Mouse (Mus musculus) heart, adult 2 months (tissue): ENCODE measurements around the gene Efna2.

Experiments
- CTCF ChIP-seq: fragments of 200-600 bp; IDR thresholded peaks from 2 replicates; pipeline ENCODE4 v1.8.1; 2022; ENCODE audit warnings: antibody characterized with exemption, mild to moderate bottlenecking, moderate library complexity
- EP300 ChIP-seq: fragments of 200-500 bp; IDR thresholded peaks from 2 replicates; pipeline ENCODE4 v1.6.1; 2011; ENCODE audit warnings: low read depth, low read length, control low read depth; ENCODE audit not compliant: insufficient read depth
- POLR2A ChIP-seq: fragments of 200-500 bp; IDR thresholded peaks from 2 replicates; pipeline ENCODE4 v1.6.1; 2011; ENCODE audit warnings: mild to moderate bottlenecking, low read depth, low read length, control low read depth; ENCODE audit not compliant: insufficient read depth

DNA sequence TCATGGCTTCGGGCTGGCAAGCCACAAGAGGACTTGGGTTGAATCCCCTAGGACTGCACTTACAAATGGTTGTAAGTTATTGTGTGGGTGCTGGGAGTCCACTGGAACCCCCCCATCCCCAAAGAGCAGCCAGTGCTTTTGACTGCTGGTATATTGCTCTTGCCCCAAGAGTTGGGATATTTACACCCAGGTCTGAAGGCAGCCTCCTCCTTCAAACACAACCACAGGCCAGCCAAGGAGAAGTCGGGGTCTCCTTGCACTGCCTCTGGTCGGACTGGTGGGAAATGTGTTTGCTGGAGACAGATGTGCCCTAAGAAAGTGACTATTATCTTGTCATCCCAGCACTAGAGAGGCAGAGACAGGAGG is 17.1 kb upstream of the Efna2 start:
- no peak for TF ChIP-seq CTCF
- TF ChIP-seq EP300 = no peak
- no peak for TF ChIP-seq POLR2A
